Mouse (Mus musculus): ENCODE measurements around the gene Trpm8.

GRCm38 (mm10) chr1:88300301-88301050, 23.0 kb downstream of the Trpm8 start:
- TF ChIP-seq TAL1 (IDR thresholded peaks at IDR 0.05; ENCODE audit: low read length) (no peak), GATA1 (IDR thresholded peaks at IDR 0.05; ENCODE audit: low read length) (no peak)
